Mouse (Mus musculus) thymus, adult 2 months (tissue): ENCODE measurements around the gene Slc29a4.

Experiments
- CTCF ChIP-seq: fragments of 200-500 bp; IDR thresholded peaks from 2 replicates; pipeline ENCODE4 v1.5.1; 2012; ENCODE audit warnings: mild to moderate bottlenecking, control low read depth, low read length, moderate library complexity, borderline replicate concordance; ENCODE audit not compliant: control insufficient read depth, poor library complexity, insufficient read depth; ENCODE audit errors: extremely low read depth
- POLR2A ChIP-seq: fragments of 200-500 bp; IDR thresholded peaks from 2 replicates; pipeline ENCODE4 v1.6.1; 2012; ENCODE audit warnings: mild to moderate bottlenecking, low read length, control low read depth, moderate library complexity; ENCODE audit not compliant: control insufficient read depth, poor library complexity, insufficient read depth; ENCODE audit errors: extremely low read depth

DNA sequence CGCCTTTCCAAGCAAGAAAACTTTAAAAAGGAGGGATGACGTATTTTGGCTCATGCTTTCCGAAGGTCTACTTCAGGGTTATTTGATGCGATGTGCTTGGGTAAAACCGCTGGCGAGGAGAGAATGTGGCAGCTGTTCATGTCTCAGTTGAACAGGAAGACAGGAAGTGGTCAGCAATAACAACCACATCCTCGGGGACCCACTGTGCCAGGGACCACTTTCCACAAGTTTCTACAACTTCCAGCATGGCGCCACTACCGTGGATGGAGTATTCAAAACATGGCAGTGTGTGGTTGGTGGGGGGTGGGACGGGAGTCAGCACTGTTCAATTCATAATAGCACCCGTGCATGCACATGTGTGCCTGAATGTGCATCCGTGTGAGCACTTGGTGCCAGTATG is 38.0 kb downstream of the Slc29a4 start:
- no peak for TF ChIP-seq CTCF
- TF ChIP-seq POLR2A: 0 out of 2 replicates have a peak, but pooled peaks have one; percentile 20
